Comparison of ENCODE assay signal across 8 mouse cellular contexts in genomic region chr2:26502299-26502862, GRCm38 (mm10). TPM values are rescaled to one million over a fixed set of nuclear protein-coding genes. Genes with fewer than 3 reads are reported as not detected.
DNase-seq lines count a peak whose midpoint lies in the region; ATAC-seq and TF ChIP-seq lines count a peak whose summit lies in the region.

No protein-coding gene starts in this region.

- TF ChIP-seq CTCF in left cerebral cortex, adult 2 months (IDR thresholded peaks at IDR 0.05), result no peak
- no peak for TF ChIP-seq CTCF in small intestine, adult 2 months (IDR thresholded peaks at IDR 0.05; ENCODE audit: extremely low read depth, insufficient read length, insufficient replicate concordance, low read depth, low read length)

- DNase-seq in left cerebral cortex, adult 2 months (ENCODE audit: extremely low spot score in 1 of 2, low spot score in 2 of 2), result peak; percentile 33 to 42
- no peak for DNase-seq in left cerebral cortex, adult 8-10 months (ENCODE audit: low spot score in 2 of 2)
- DNase-seq in brain, adult 2 months (ENCODE audit: low read depth, low spot score), result peak; percentile 43

- ATAC-seq in heart, embryonic 11.5 days (replicated peaks; ENCODE audit: insufficient number of reproducible peaks, low FRiP score, low TSS enrichment), result no peak
- ATAC-seq in kidney, embryonic 15.5 days (replicated peaks; ENCODE audit: low FRiP score), result no peak
- ATAC-seq in lung, embryonic 16.5 days (ENCODE audit: low read depth), result peak; percentile 32; the same call in 1 of the 2 replicates
- no peak for ATAC-seq in granulocyte monocyte progenitor cell, adult 5-6 weeks (replicated peaks; ENCODE audit: poor library complexity, severe bottlenecking)

- intact Hi-C loops in left cerebral cortex, adult 2 months (cut with DNase I), result loop anchor here (5.0 kb wide), 1 partner anchor 55 kb away; no protein-coding TSS in a partner anchor

- peak overlapping the region; percentile 88 for H3K27ac ChIP-seq in left cerebral cortex, adult 2 months
- peak overlapping the region; percentile 74 for H3K27ac ChIP-seq in heart, embryonic 11.5 days (ENCODE audit: low read depth, low read length)
- H3K27ac ChIP-seq in kidney, embryonic 15.5 days, result peak overlapping the region; percentile 92
- H3K27ac ChIP-seq in lung, embryonic 16.5 days (ENCODE audit: low read length), result peak overlapping the region; percentile 94
- H3K27ac ChIP-seq in small intestine, adult 2 months (ENCODE audit: insufficient read depth, low read depth, low read length), result peak overlapping the region; percentile 72

- H3K9ac ChIP-seq in heart, embryonic 11.5 days (ENCODE audit: low read depth, low read length), result peak overlapping the region; percentile 85
- H3K9ac ChIP-seq in kidney, embryonic 15.5 days, result peak overlapping the region; percentile 85
- peak overlapping the region; percentile 94 for H3K9ac ChIP-seq in lung, embryonic 16.5 days (ENCODE audit: low read length)

- H3K9me3 ChIP-seq in heart, embryonic 11.5 days (replicated peaks; ENCODE audit: control insufficient read depth, low read length), result no peaks in the 10 kb centered on the region
- no peaks in the 10 kb centered on the region for H3K9me3 ChIP-seq in kidney, embryonic 15.5 days (replicated peaks)
- H3K9me3 ChIP-seq in lung, embryonic 16.5 days (ENCODE audit: control insufficient read depth, low read length), result no peaks in the 10 kb centered on the region

- WGBS in heart, embryonic 11.5 days (ENCODE audit: insufficient replicate concordance), result 1% methylated on average over 33 of the region's 33 CpGs
- under 1% methylated on average over 33 of the region's 33 CpGs for WGBS in kidney, embryonic 15.5 days
- WGBS in lung, embryonic 16.5 days, result under 1% methylated on average over 33 of the region's 33 CpGs
- WGBS in small intestine, adult 2 months, result 1% methylated on average over 33 of the region's 33 CpGs

- H3K27me3 ChIP-seq in heart, embryonic 11.5 days (ENCODE audit: control insufficient read depth, insufficient read depth, low read length), result peaks cover 36% of the 10 kb centered on the region
- no peaks in the 10 kb centered on the region for H3K27me3 ChIP-seq in kidney, embryonic 15.5 days
- H3K27me3 ChIP-seq in lung, embryonic 16.5 days (ENCODE audit: control insufficient read depth, insufficient read depth, low read depth, low read length), result no peaks in the 10 kb centered on the region
- H3K27me3 ChIP-seq in small intestine, adult 2 months (ENCODE audit: control insufficient read depth, insufficient read depth, low read length), result no peaks in the 10 kb centered on the region

- peak overlapping the region; percentile 88 for H3K4me2 ChIP-seq in heart, embryonic 11.5 days
- H3K4me2 ChIP-seq in kidney, embryonic 15.5 days, result peak overlapping the region; percentile 80
- H3K4me2 ChIP-seq in lung, embryonic 16.5 days (ENCODE audit: low read depth, low read length), result peak overlapping the region; percentile 74

- peak overlapping the region; percentile 63 for H3K4me3 ChIP-seq in left cerebral cortex, adult 2 months
- peak overlapping the region; percentile 73 for H3K4me3 ChIP-seq in heart, embryonic 11.5 days (ENCODE audit: low read depth, low read length)
- peak overlapping the region; percentile 62 for H3K4me3 ChIP-seq in kidney, embryonic 15.5 days (replicated peaks)
- peak overlapping the region; percentile 91 for H3K4me3 ChIP-seq in lung, embryonic 16.5 days (ENCODE audit: low read length)
- H3K4me3 ChIP-seq in small intestine, adult 2 months (ENCODE audit: low read depth, low read length), result peak overlapping the region; percentile 88

- peaks cover 3% of the 10 kb centered on the region; the same call in 1 of the 2 replicates for H3K36me3 ChIP-seq in heart, embryonic 11.5 days (ENCODE audit: control insufficient read depth, insufficient read depth, low read length)
- peaks cover 15% of the 10 kb centered on the region for H3K36me3 ChIP-seq in kidney, embryonic 15.5 days
- 0 out of 2 replicates have a peak, but pooled peaks cover 2% of the 10 kb centered on the region for H3K36me3 ChIP-seq in lung, embryonic 16.5 days (ENCODE audit: control insufficient read depth, insufficient read depth, low read length)
- H3K36me3 ChIP-seq in small intestine, adult 2 months (ENCODE audit: control insufficient read depth, insufficient read depth, low read length), result no peaks in the 10 kb centered on the region

- H3K4me1 ChIP-seq in heart, embryonic 11.5 days (ENCODE audit: control insufficient read depth, insufficient read depth, low read length), result peaks cover 43% of the 10 kb centered on the region
- H3K4me1 ChIP-seq in kidney, embryonic 15.5 days, result peaks cover 83% of the 10 kb centered on the region
- peaks cover 68% of the 10 kb centered on the region for H3K4me1 ChIP-seq in lung, embryonic 16.5 days (replicated peaks; ENCODE audit: control insufficient read depth, insufficient read depth, low read length)
- peaks cover 30% of the 10 kb centered on the region for H3K4me1 ChIP-seq in small intestine, adult 2 months (ENCODE audit: control insufficient read depth, insufficient read depth, insufficient read length, low read length)

- TF ChIP-seq POLR2A in small intestine, adult 2 months (IDR thresholded peaks at IDR 0.05; ENCODE audit: low read depth, low read length), result no peak; the same call in 1 of the 2 replicates

RNA-seq across cellular contexts. Expression of gene Notch1, which starts 14.1 kb away (rescaled TPM):
- total RNA-seq in left cerebral cortex, adult 2 months (2021), result 10 to 100 TPM; 23.8 to 23.9 TPM
- 10 to 100 TPM; 23.3 to 28.8 (median 26.6) TPM for total RNA-seq in left cerebral cortex, adult 8-10 months (2022)
- 20.9 and 23.5 TPM in 2 replicates for polyA plus RNA-seq in heart, embryonic 11.5 days (2014; fragmentation: Nextera tagmentation; extraction: Ambion mirVana)
- 22.0 and 24.6 TPM in 2 replicates for polyA plus RNA-seq in kidney, embryonic 15.5 days (2015; fragmentation: Nextera tagmentation; extraction: Ambion mirVana)
- 20.5 and 22.0 TPM in 2 replicates for polyA plus RNA-seq in lung, embryonic 16.5 days (2015; fragmentation: Nextera tagmentation; extraction: Ambion mirVana)
- polyA plus RNA-seq in small intestine, adult 2 months (2012; rRNA removed), result 19.6 and 21.6 TPM in 2 replicates
- total RNA-seq in granulocyte monocyte progenitor cell, adult 5-6 weeks (2014; fragmentation: Nextera tagmentation), result 19.2 and 22.6 TPM in 2 replicates
- total RNA-seq in granulocyte monocyte progenitor cell, adult 5-6 weeks (2017), result 8.1 and 8.5 TPM in 2 replicates

RNA-seq across cellular contexts. Expression of gene Sec16a, which starts 57.4 kb away (rescaled TPM):
- total RNA-seq in left cerebral cortex, adult 2 months (2021), result 10 to 100 TPM; 50.6 to 50.9 TPM
- 10 to 100 TPM; 41.2 to 50.9 (median 43.0) TPM for total RNA-seq in left cerebral cortex, adult 8-10 months (2022)
- polyA plus RNA-seq in heart, embryonic 11.5 days (2014; fragmentation: Nextera tagmentation; extraction: Ambion mirVana), result 23.6 and 27.1 TPM in 2 replicates
- polyA plus RNA-seq in kidney, embryonic 15.5 days (2015; fragmentation: Nextera tagmentation; extraction: Ambion mirVana), result 25.3 and 26.0 TPM in 2 replicates
- polyA plus RNA-seq in lung, embryonic 16.5 days (2015; fragmentation: Nextera tagmentation; extraction: Ambion mirVana), result 21.8 and 23.2 TPM in 2 replicates
- polyA plus RNA-seq in small intestine, adult 2 months (2012; rRNA removed), result 72.4 and 105 TPM in 2 replicates
- 42.3 and 47.0 TPM in 2 replicates for total RNA-seq in granulocyte monocyte progenitor cell, adult 5-6 weeks (2014; fragmentation: Nextera tagmentation)
- total RNA-seq in granulocyte monocyte progenitor cell, adult 5-6 weeks (2017), result 29.8 and 32.5 TPM in 2 replicates

Comparison
In these comparisons a context has a peak if more than half of its experiments do, and no peak if none do; other contexts are left out.
1. DNase-seq: peak in left cerebral cortex, adult 2 months (2 of 2) and brain, adult 2 months (single experiment); none in left cerebral cortex, adult 8-10 months (0 of 2).
2. Peak in every context shown above with its lines, with median percentiles within 50 percentile points of each other: H3K27ac ChIP-seq, H3K4me3 ChIP-seq, H3K4me2 ChIP-seq and H3K9ac ChIP-seq.